Mouse (Mus musculus) forebrain, embryonic 11.5 days (tissue): ENCODE measurements at regions not wholly inside any gene's neighbourhood (a gene's known extent, or its start where the extent isn't known, plus 50 kb on each side); places are given as distances from the start of the nearest gene placed in this dataset.

ENCODE experiments used
- ATAC-seq: fragments of 200-750 bp; cut with Nextera tagmentation; replicated peaks from 2 replicates; pipeline ENCODE4 v1.8.0; 2017; ENCODE audit warnings: moderate TSS enrichment; ENCODE audit not compliant: low FRiP score
- DNase-seq: peaks from one replicate; pipeline ENCODE4 v3.0.0-alpha.2; 2017; ENCODE audit warnings: low spot score
- H3K27ac ChIP-seq: fragments of 300-500 bp; sonication (generic); 2 replicates; pipeline ENCODE4 v1.5.1; 2014; ENCODE audit warnings: low read depth, low read length
- H3K27me3 ChIP-seq: fragments of 300-500 bp; sonication (generic); 2 replicates; pipeline ENCODE4 v1.6.1; 2014; ENCODE audit warnings: mild to moderate bottlenecking, low read length, mixed read lengths; ENCODE audit not compliant: control insufficient read depth, insufficient read depth
- H3K36me3 ChIP-seq: fragments of 300-500 bp; sonication (generic); 2 replicates; pipeline ENCODE4 v1.6.1; 2014; ENCODE audit warnings: mild to moderate bottlenecking, low read length, moderate library complexity, mixed read lengths; ENCODE audit not compliant: control insufficient read depth, insufficient read depth
- H3K4me1 ChIP-seq: fragments of 300-500 bp; sonication (generic); replicated peaks from 2 replicates; pipeline ENCODE4 v1.6.1; 2014; ENCODE audit warnings: low read length, mixed read lengths; ENCODE audit not compliant: control insufficient read depth, insufficient read depth
- H3K4me2 ChIP-seq: fragments of 300-500 bp; sonication (generic); 2 replicates; pipeline ENCODE4 v1.6.1; 2014; ENCODE audit warnings: low read depth, mild to moderate bottlenecking, low read length, moderate library complexity, mixed read lengths; ENCODE audit not compliant: severe bottlenecking
- H3K4me3 ChIP-seq: fragments of 300-500 bp; sonication (generic); 2 replicates; pipeline ENCODE4 v1.5.1; 2014; ENCODE audit warnings: low read depth, low read length
- H3K9ac ChIP-seq: fragments of 300-500 bp; sonication (generic); 2 replicates; pipeline ENCODE4 v1.6.1; 2014; ENCODE audit warnings: low read length
- H3K9me3 ChIP-seq: fragments of 300-500 bp; sonication (generic); 2 replicates; pipeline ENCODE4 v1.6.1; 2016; ENCODE audit warnings: low read length, mixed read lengths; ENCODE audit not compliant: control insufficient read depth
- WGBS: fragments of 180-500 bp; shearing (Covaris S2); extraction: QIAGEN DNeasy Blood & Tissue Kit; methylation state at CpG from one replicate; pipeline ENCODE4 v1.1.7; 2014; 5-methylcytosine and 5-hydroxymethylcytosine counted together

- Histone ChIP-seq H3K36me3 (no peaks in the 10 kb centered on the region), H3K9ac (no peak overlapping the region), H3K9me3 (no peaks in the 10 kb centered on the region), H3K4me3 (no peak overlapping the region), H3K4me1 (peaks cover 12% of the 10 kb centered on the region; the same call in 1 of the 2 replicates), H3K4me2 (no peak overlapping the region), H3K27me3 (peaks cover 12% of the 10 kb centered on the region; the same call in 1 of the 2 replicates), H3K27ac (no peak overlapping the region)
- peak; percentile 41 for DNase-seq
- no peak for ATAC-seq
These were observed 103.9 kb upstream of the Cmc1 start for GRCm38 (mm10) chr9:118253829-118254228.

- 21% methylated on average over 9 of the region's 9 CpGs for WGBS
- ATAC-seq (peak; percentile 54), DNase-seq (no peak)
- Histone ChIP-seq H3K4me1 (peaks cover 12% of the 10 kb centered on the region; the same call in 1 of the 2 replicates), H3K9ac (no peak overlapping the region), H3K9me3 (no peaks in the 10 kb centered on the region), H3K4me3 (no peak overlapping the region), H3K36me3 (no peaks in the 10 kb centered on the region), H3K27ac (peak overlapping the region; percentile 15; the same call in 1 of the 2 replicates), H3K4me2 (no peak overlapping the region), H3K27me3 (peaks cover 13% of the 10 kb centered on the region; the same call in 1 of the 2 replicates)
These were observed 105.3 kb upstream of the Cmc1 start for GRCm38 (mm10) chr9:118255200-118255733.

GRCm38 (mm10) chr9:118255751-118256266, 105.8 kb upstream of the Cmc1 start:
- WGBS: 2% methylated on average over 11 of the region's 11 CpGs
- Histone ChIP-seq H3K4me2 (no peak overlapping the region), H3K27ac (peak overlapping the region; percentile 33), H3K4me1 (peaks cover 12% of the 10 kb centered on the region; the same call in 1 of the 2 replicates), H3K4me3 (no peak overlapping the region), H3K9me3 (no peaks in the 10 kb centered on the region), H3K9ac (no peak overlapping the region), H3K27me3 (peaks cover 14% of the 10 kb centered on the region; the same call in 1 of the 2 replicates), H3K36me3 (no peaks in the 10 kb centered on the region)
- ATAC-seq (peak; percentile 94), DNase-seq (peak; percentile 90)

DNA sequence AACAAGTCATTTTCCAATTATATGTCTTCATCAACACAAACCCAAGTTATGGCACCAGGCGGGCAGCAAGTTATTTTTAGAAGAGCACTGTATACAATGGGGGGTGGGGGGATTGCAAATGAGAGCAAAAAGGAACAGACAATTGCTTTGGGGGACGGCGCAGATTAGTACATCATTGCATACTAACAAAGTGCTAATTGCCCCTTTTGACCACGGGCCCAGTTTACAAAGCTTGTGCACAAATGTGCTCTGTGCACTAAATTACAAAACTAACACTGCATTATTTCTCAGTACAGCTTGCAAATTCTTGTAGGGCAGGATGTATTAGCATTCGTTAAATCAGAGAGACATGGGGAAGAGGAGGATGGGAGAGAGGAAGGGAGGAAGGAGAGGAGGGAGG, 116.3 kb upstream of the Cmc1 start:
- DNase-seq (no peak), ATAC-seq (peak; percentile 39; the same call in 1 of the 2 replicates)
- H3K4me3 ChIP-seq: no peak overlapping the region
- no peaks in the 10 kb centered on the region for H3K36me3 ChIP-seq
- 42% methylated on average over 5 of the region's 5 CpGs for WGBS
- H3K27ac ChIP-seq: no peak overlapping the region
- no peaks in the 10 kb centered on the region; the same call in 1 of the 2 replicates for H3K27me3 ChIP-seq
- no peak overlapping the region for H3K4me2 ChIP-seq
- no peaks in the 10 kb centered on the region; the same call in 1 of the 2 replicates for H3K4me1 ChIP-seq
- H3K9me3 ChIP-seq: no peaks in the 10 kb centered on the region
- H3K9ac ChIP-seq: no peak overlapping the region

DNA sequence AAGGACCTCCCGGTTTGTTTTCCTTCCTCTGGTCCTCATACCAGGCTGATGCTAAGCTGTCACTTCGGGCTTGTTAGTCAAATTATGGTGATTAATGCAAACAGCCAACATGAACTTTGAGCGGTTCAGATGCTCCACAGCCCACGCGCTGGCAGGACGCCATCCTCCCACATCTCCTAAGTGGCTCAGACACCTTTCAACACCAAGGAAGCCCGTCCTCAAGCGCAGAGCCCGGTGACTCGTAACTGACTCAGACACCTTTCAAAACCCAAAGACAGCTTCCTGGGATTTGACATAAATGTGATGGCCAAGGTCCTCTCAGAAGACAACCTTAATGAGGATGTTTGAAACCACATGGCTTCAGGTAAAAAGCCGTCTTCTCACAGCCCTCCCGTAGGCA, 121.7 kb upstream of the Cmc1 start:
- 89% methylated on average over 12 of the region's 12 CpGs for WGBS
- Histone ChIP-seq H3K36me3 (no peaks in the 10 kb centered on the region), H3K4me3 (no peak overlapping the region), H3K4me1 (no peaks in the 10 kb centered on the region; the same call in 1 of the 2 replicates), H3K27me3 (no peaks in the 10 kb centered on the region), H3K9me3 (no peaks in the 10 kb centered on the region), H3K27ac (no peak overlapping the region), H3K9ac (no peak overlapping the region), H3K4me2 (no peak overlapping the region)
- no peak for ATAC-seq
- no peak for DNase-seq

GRCm38 (mm10) chr9:118272713-118273407, 122.9 kb upstream of the Cmc1 start:
- no peaks in the 10 kb centered on the region for H3K9me3 ChIP-seq
- 86% methylated on average over 11 of the region's 11 CpGs for WGBS
- ATAC-seq: no peak
- no peak overlapping the region for H3K4me2 ChIP-seq
- no peaks in the 10 kb centered on the region for H3K4me1 ChIP-seq
- no peak overlapping the region for H3K4me3 ChIP-seq
- no peak overlapping the region for H3K27ac ChIP-seq
- no peaks in the 10 kb centered on the region for H3K27me3 ChIP-seq
- no peak for DNase-seq
- H3K36me3 ChIP-seq: no peaks in the 10 kb centered on the region
- H3K9ac ChIP-seq: no peak overlapping the region

DNA sequence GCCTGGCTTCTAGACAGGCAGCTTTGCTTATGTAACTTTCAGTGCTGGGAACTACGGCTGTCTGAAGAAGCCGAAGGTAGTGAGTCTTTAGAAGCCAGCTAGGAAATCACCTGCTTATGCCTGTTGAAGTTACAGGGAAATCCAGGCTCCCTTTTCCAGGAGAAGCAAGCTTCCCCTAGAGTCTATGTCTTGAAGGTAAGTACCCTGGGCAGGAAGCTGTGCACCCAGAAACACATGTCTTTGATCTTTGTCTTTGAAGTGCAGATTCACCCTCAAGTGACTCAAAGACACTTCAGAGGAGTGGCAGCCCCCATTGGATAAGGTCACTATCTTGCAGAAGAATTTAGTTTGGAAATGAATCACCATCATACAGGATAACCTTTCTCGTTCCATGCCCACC, 135.5 kb upstream of the Cmc1 start:
- H3K9ac ChIP-seq: no peak overlapping the region
- H3K27ac ChIP-seq: no peak overlapping the region
- no peaks in the 10 kb centered on the region for H3K27me3 ChIP-seq
- no peak overlapping the region for H3K4me2 ChIP-seq
- 81% methylated on average over 3 of the region's 3 CpGs for WGBS
- H3K9me3 ChIP-seq: no peaks in the 10 kb centered on the region
- no peaks in the 10 kb centered on the region for H3K4me1 ChIP-seq
- no peaks in the 10 kb centered on the region for H3K36me3 ChIP-seq
- no peak overlapping the region for H3K4me3 ChIP-seq
- DNase-seq (no peak), ATAC-seq (no peak)

DNA sequence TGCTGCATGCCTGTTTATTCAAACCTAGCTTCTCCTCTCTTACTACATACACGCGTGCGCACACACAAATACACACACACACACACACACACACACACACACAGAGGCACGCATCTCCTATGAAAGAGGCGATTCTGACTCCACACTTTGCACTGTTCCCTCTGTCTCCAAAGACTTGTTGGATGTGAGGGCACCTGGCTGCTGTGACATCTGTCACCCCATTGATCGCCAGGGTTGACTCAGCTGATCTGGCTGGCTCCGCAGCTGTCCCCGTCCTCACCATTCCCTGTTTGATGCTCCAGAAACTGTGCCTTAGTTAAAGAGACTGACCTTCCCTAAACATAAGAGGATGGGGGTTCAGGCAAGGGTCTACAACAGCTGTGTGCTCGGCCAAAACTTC, 137.6 kb upstream of the Cmc1 start:
- ATAC-seq (no peak), DNase-seq (no peak)
- Histone ChIP-seq H3K4me2 (no peak overlapping the region), H3K27me3 (no peaks in the 10 kb centered on the region), H3K4me3 (no peak overlapping the region), H3K36me3 (no peaks in the 10 kb centered on the region), H3K9me3 (no peaks in the 10 kb centered on the region), H3K9ac (no peak overlapping the region), H3K4me1 (no peaks in the 10 kb centered on the region), H3K27ac (no peak overlapping the region)
- 92% methylated on average over 9 of the region's 9 CpGs for WGBS
